Mouse (Mus musculus): Measurements from ENCODE around the gene Adam1b. TPM values are rescaled to one million over a fixed set of nuclear protein-coding genes. Genes with fewer than 3 reads are reported as not detected.

Adam1b gene
- polyA plus RNA-seq, 1 experiment: not detected

GRCm38 (mm10) chr5:121452026-121452869 is 51.0 kb downstream of the Adam1b start, which contains the start of gene Erp29:
Erp29 (minus strand) TSS chr5:121452506.
- H3K36me3 ChIP-seq (ENCODE audit: control insufficient read depth, insufficient read depth): peaks cover 27% of the 10 kb centered on the region
- H3K79me2 ChIP-seq (ENCODE audit: control insufficient read depth, insufficient read depth): peaks cover 54% of the 10 kb centered on the region
- TF ChIP-seq USF1 (IDR thresholded peaks at IDR 0.05; ENCODE audit: low read depth): no peak
- no peak for TF ChIP-seq FOSL1 (IDR thresholded peaks at IDR 0.05; ENCODE audit: insufficient read depth, low read length, poor library complexity, severe bottlenecking)
- no peak for TF ChIP-seq MYOG (IDR thresholded peaks at IDR 0.05; ENCODE audit: control insufficient read depth, extremely low read depth, insufficient read length)
- TF ChIP-seq CEBPB (IDR thresholded peaks at IDR 0.05; ENCODE audit: low read depth): no peak
- TF ChIP-seq MYOD1 (IDR thresholded peaks at IDR 0.05; ENCODE audit: control insufficient read depth, insufficient read length, low read depth): no peak
- TF ChIP-seq CTCF (IDR thresholded peaks at IDR 0.05; ENCODE audit: control insufficient read depth, insufficient read depth, insufficient read length): no peak
- TF ChIP-seq MAX (IDR thresholded peaks at IDR 0.05): no peak
- no peaks in the 10 kb centered on the region for H3K27me3 ChIP-seq (ENCODE audit: control insufficient read depth, insufficient read depth, insufficient read length)
- peaks cover 25% of the 10 kb centered on the region for H3K79me3 ChIP-seq (ENCODE audit: low read depth)
- H3ac ChIP-seq (ENCODE audit: control insufficient read depth, insufficient read length, low read depth): peak within 1 kb of the TSS; percentile 92
- peak within 1 kb of the TSS; percentile 89 for H3K4me3 ChIP-seq (ENCODE audit: insufficient read depth, poor library complexity, severe bottlenecking)

DNA sequence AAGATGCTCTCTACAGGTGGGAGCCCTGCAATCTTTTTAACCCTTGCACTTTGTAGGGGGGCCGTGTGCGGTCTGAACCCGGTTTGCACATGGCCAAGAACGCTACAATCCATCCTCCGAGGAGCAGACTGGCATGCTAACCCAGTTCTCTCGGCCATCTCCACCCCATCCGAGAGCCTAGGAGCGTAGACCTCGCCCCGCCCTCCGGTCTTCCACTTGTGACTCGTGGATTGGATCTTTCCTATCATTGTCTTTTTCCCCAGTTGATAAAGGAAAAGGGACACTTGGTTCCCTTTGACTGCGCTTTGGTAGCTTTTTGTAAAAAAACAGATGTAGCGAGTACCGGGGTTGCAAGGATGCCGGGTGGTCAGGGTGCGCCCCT is 51.6 kb downstream of the Adam1b start, which contains the start of gene Tmem116:
Tmem116 (plus strand) TSS at position 250 of the 382 bp plus-strand sequence.
- peaks cover 59% of the 10 kb centered on the region for H3K79me2 ChIP-seq (ENCODE audit: control insufficient read depth, insufficient read depth)
- H3K36me3 ChIP-seq (ENCODE audit: control insufficient read depth, insufficient read depth): peaks cover 33% of the 10 kb centered on the region
- H3K79me3 ChIP-seq (ENCODE audit: low read depth): peaks cover 26% of the 10 kb centered on the region
- TF ChIP-seq CTCF (IDR thresholded peaks at IDR 0.05; ENCODE audit: control insufficient read depth, insufficient read depth, insufficient read length) (no peak), CEBPB (IDR thresholded peaks at IDR 0.05; ENCODE audit: low read depth) (no peak), MAX (IDR thresholded peaks at IDR 0.05) (no peak), USF1 (IDR thresholded peaks at IDR 0.05; ENCODE audit: low read depth) (no peak), MYOG (IDR thresholded peaks at IDR 0.05; ENCODE audit: control insufficient read depth, extremely low read depth, insufficient read length) (no peak), MYOD1 (IDR thresholded peaks at IDR 0.05; ENCODE audit: control insufficient read depth, insufficient read length, low read depth) (no peak), FOSL1 (IDR thresholded peaks at IDR 0.05; ENCODE audit: insufficient read depth, low read length, poor library complexity, severe bottlenecking) (no peak)
- peak within 1 kb of the TSS; percentile 89 for H3K4me3 ChIP-seq (ENCODE audit: insufficient read depth, poor library complexity, severe bottlenecking)
- no peaks in the 10 kb centered on the region for H3K27me3 ChIP-seq (ENCODE audit: control insufficient read depth, insufficient read depth, insufficient read length)
- peak within 1 kb of the TSS; percentile 92 for H3ac ChIP-seq (ENCODE audit: control insufficient read depth, insufficient read length, low read depth)

DNA sequence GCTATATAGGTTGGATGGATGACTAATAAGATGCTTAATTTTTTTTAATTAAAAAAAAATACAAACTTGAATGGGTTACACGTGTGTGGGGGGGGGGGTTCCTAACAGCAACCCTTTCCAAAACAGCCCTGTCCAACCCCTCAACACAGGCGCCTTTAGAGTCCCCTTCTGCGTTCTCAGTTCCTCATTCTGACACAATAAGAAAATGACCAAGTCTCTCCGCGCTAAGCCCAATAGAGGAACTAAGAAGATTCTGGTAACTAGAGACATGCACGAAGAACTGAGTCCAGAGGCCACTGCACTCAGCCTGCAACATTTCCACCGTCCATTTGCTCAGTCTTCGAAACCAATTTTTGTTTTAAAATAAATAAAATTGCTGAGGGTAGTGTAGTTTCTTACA is 52.0 kb downstream of the Adam1b start:
- Histone ChIP-seq H3ac (ENCODE audit: control insufficient read depth, insufficient read length, low read depth) (no peak overlapping the region), H3K79me3 (ENCODE audit: low read depth) (peaks cover 26% of the 10 kb centered on the region), H3K79me2 (ENCODE audit: control insufficient read depth, insufficient read depth) (peaks cover 61% of the 10 kb centered on the region), H3K36me3 (ENCODE audit: control insufficient read depth, insufficient read depth) (peaks cover 37% of the 10 kb centered on the region), H3K4me3 (ENCODE audit: insufficient read depth, poor library complexity, severe bottlenecking) (peak overlapping the region; percentile 89), H3K27me3 (ENCODE audit: control insufficient read depth, insufficient read depth, insufficient read length) (no peaks in the 10 kb centered on the region)
- no peak for TF ChIP-seq MYOD1 (IDR thresholded peaks at IDR 0.05; ENCODE audit: control insufficient read depth, insufficient read length, low read depth)
- no peak for TF ChIP-seq CTCF (IDR thresholded peaks at IDR 0.05; ENCODE audit: control insufficient read depth, insufficient read depth, insufficient read length)
- TF ChIP-seq MAX (IDR thresholded peaks at IDR 0.05): no peak
- no peak for TF ChIP-seq USF1 (IDR thresholded peaks at IDR 0.05; ENCODE audit: low read depth)
- TF ChIP-seq MYOG (IDR thresholded peaks at IDR 0.05; ENCODE audit: control insufficient read depth, extremely low read depth, insufficient read length): no peak
- no peak for TF ChIP-seq CEBPB (IDR thresholded peaks at IDR 0.05; ENCODE audit: low read depth)
- no peak for TF ChIP-seq FOSL1 (IDR thresholded peaks at IDR 0.05; ENCODE audit: insufficient read depth, low read length, poor library complexity, severe bottlenecking)

DNA sequence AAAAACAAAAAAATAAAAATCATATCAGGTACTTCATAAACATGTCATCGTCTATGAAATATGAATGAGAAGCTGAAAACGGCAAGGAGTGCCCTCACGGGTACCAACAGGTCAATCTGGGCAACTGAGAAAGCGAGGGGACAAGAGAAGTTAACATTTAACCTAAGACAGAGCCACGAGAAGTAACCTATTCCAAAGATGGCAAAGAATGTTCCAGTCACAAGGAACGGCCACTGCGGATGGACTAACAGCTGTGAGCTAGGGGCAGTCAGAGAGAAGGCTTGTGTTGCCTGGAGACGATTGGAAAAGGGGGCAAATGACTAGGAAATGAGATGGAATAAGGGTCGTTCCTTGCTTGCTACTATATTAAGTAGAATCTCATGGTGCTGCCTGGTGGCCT is 52.8 kb downstream of the Adam1b start:
- Histone ChIP-seq H3ac (ENCODE audit: control insufficient read depth, insufficient read length, low read depth) (no peak overlapping the region), H3K36me3 (ENCODE audit: control insufficient read depth, insufficient read depth) (peaks cover 44% of the 10 kb centered on the region), H3K79me2 (ENCODE audit: control insufficient read depth, insufficient read depth) (peaks cover 61% of the 10 kb centered on the region), H3K79me3 (ENCODE audit: low read depth) (peaks cover 26% of the 10 kb centered on the region), H3K27me3 (ENCODE audit: control insufficient read depth, insufficient read depth, insufficient read length) (no peaks in the 10 kb centered on the region), H3K4me3 (ENCODE audit: insufficient read depth, poor library complexity, severe bottlenecking) (no peak overlapping the region)
- TF ChIP-seq MAX (IDR thresholded peaks at IDR 0.05) (no peak), USF1 (IDR thresholded peaks at IDR 0.05; ENCODE audit: low read depth) (no peak), FOSL1 (IDR thresholded peaks at IDR 0.05; ENCODE audit: insufficient read depth, low read length, poor library complexity, severe bottlenecking) (no peak), MYOG (IDR thresholded peaks at IDR 0.05; ENCODE audit: control insufficient read depth, extremely low read depth, insufficient read length) (no peak), MYOD1 (IDR thresholded peaks at IDR 0.05; ENCODE audit: control insufficient read depth, insufficient read length, low read depth) (no peak), CEBPB (IDR thresholded peaks at IDR 0.05; ENCODE audit: low read depth) (no peak), CTCF (IDR thresholded peaks at IDR 0.05; ENCODE audit: control insufficient read depth, insufficient read depth, insufficient read length) (no peak)

Other genes with a start within 250 kb of the Adam1b start
- gene Trafd1, start 117.8 kb downstream of the Adam1b start, polyA plus RNA-seq (2012; fragmentation: generic; extraction: Trizol): 19.2 TPM
- gene Naa25, start 105.5 kb downstream of the Adam1b start, polyA plus RNA-seq (2012; fragmentation: generic; extraction: Trizol): 16.8 TPM
- 0.54 TPM for gene Tmem116, start 51.5 kb downstream of the Adam1b start, polyA plus RNA-seq (2012; fragmentation: generic; extraction: Trizol)
- 109 TPM for gene Erp29, start 50.9 kb downstream of the Adam1b start, polyA plus RNA-seq (2012; fragmentation: generic; extraction: Trizol)
- gene Adam1a, start 42.0 kb upstream of the Adam1b start, polyA plus RNA-seq (2012; fragmentation: generic; extraction: Trizol): 0.99 TPM
- gene Gm42878, start 42.0 kb upstream of the Adam1b start, polyA plus RNA-seq (2012; fragmentation: generic; extraction: Trizol): not detected
- 68.7 TPM for gene Mapkapk5, start 42.5 kb upstream of the Adam1b start, polyA plus RNA-seq (2012; fragmentation: generic; extraction: Trizol)
- gene Aldh2, start 90.4 kb upstream of the Adam1b start, polyA plus RNA-seq (2012; fragmentation: generic; extraction: Trizol): 225 TPM
- 0.77 TPM for gene Acad12, start 115.5 kb upstream of the Adam1b start, polyA plus RNA-seq (2012; fragmentation: generic; extraction: Trizol)
- 1.8 TPM for gene Acad10, start 157.1 kb upstream of the Adam1b start, polyA plus RNA-seq (2012; fragmentation: generic; extraction: Trizol)
- 31.7 TPM for gene Brap, start 157.1 kb upstream of the Adam1b start, polyA plus RNA-seq (2012; fragmentation: generic; extraction: Trizol)
- 69.9 TPM for gene Atxn2, start 207.9 kb upstream of the Adam1b start, polyA plus RNA-seq (2012; fragmentation: generic; extraction: Trizol)